Mouse (Mus musculus) limb, embryonic 14.5 days (tissue): ENCODE results near the gene Fam20b. TPM values are rescaled to one million over a fixed set of nuclear protein-coding genes. Genes with fewer than 3 reads are reported as not detected.

Source experiments
- ATAC-seq: fragments of 200-750 bp; cut with Nextera tagmentation; 2 replicates; pipeline ENCODE4 v1.8.0; 2017; ENCODE audit warnings: low read depth, moderate number of reproducible peaks, moderate TSS enrichment; ENCODE audit not compliant: low FRiP score
- DNase-seq: peaks from one replicate; pipeline ENCODE4 v3.0.0-alpha.2; 2015; ENCODE audit warnings: low spot score
- H3K27ac ChIP-seq: fragments of 300-500 bp; sonication (generic); replicated peaks from 2 replicates; pipeline ENCODE4 v1.5.1; 2014; ENCODE audit warnings: low read depth, mild to moderate bottlenecking, low read length, moderate library complexity, mixed read lengths
- H3K27me3 ChIP-seq: fragments of 300-500 bp; sonication (generic); 2 replicates; pipeline ENCODE4 v1.6.1; 2014; ENCODE audit warnings: low read length, mixed read lengths; ENCODE audit not compliant: control insufficient read depth, insufficient read depth
- H3K36me3 ChIP-seq: fragments of 300-500 bp; sonication (generic); 2 replicates; pipeline ENCODE4 v1.6.1; 2014; ENCODE audit warnings: mild to moderate bottlenecking, low read length, moderate library complexity, mixed read lengths; ENCODE audit not compliant: control insufficient read depth, insufficient read depth
- H3K4me1 ChIP-seq: fragments of 300-500 bp; sonication (generic); 2 replicates; pipeline ENCODE4 v1.6.1; 2014; ENCODE audit warnings: antibody characterized with exemption, low read length, mixed read lengths; ENCODE audit not compliant: control insufficient read depth, insufficient read depth
- H3K4me2 ChIP-seq: fragments of 300-500 bp; sonication (generic); replicated peaks from 2 replicates; pipeline ENCODE4 v1.6.1; 2014; ENCODE audit warnings: low read depth, mild to moderate bottlenecking, low read length, moderate library complexity; ENCODE audit not compliant: severe bottlenecking
- H3K4me3 ChIP-seq: fragments of 300-500 bp; sonication (generic); replicated peaks from 2 replicates; pipeline ENCODE4 v1.5.1; 2014; ENCODE audit warnings: low read length
- H3K9ac ChIP-seq: fragments of 300-500 bp; sonication (generic); 2 replicates; pipeline ENCODE4 v1.6.1; 2014; ENCODE audit warnings: mild to moderate bottlenecking, low read depth, low read length, moderate library complexity; ENCODE audit not compliant: severe bottlenecking
- H3K9me3 ChIP-seq: fragments of 300-500 bp; sonication (generic); 2 replicates; pipeline ENCODE4 v1.6.1; 2016; ENCODE audit warnings: low read length; ENCODE audit not compliant: control insufficient read depth
- POLR2A ChIP-seq: fragments of 200-500 bp; IDR thresholded peaks from 2 replicates; pipeline ENCODE4 v1.8.0; 2012; ENCODE audit warnings: inconsistent platforms, mild to moderate bottlenecking, moderate library complexity, borderline replicate concordance; ENCODE audit not compliant: insufficient read depth, insufficient read length; ENCODE audit errors: extremely low read depth
- WGBS: fragments of 180-500 bp; shearing (Covaris S2); extraction: QIAGEN DNeasy Blood & Tissue Kit; methylation state at CpG from one replicate; pipeline ENCODE4 v1.1.7; 2014; 5-methylcytosine and 5-hydroxymethylcytosine counted together
- polyA plus RNA-seq, 2 experiments: library from polyadenylated mRNA; depleted of rRNA in 1 of 2; stranded (reverse) in 1 of 2; unstranded in 1 of 2; fragments of >200 nt; fragmentation: Nextera tagmentation in 1 of 2; extraction: Ambion mirVana in 1 of 2; gene quantifications; 2 replicates each; pipeline versions ENCODE4 v1.2.1 to v1.2.3; 2012 to 2014

Gene Fam20b
- polyA plus RNA-seq, 2 experiments: 33.5 to 35.8 TPM

- no peaks in the 10 kb centered on the region for H3K27me3 ChIP-seq
- H3K36me3 ChIP-seq: no peaks in the 10 kb centered on the region
- H3K4me2 ChIP-seq: peak overlapping the region; percentile 8
- WGBS: 35% methylated on average over 13 of the region's 13 CpGs
- TF ChIP-seq POLR2A: peak; percentile 22; the same call in 1 of the 2 replicates
- ATAC-seq (peak; percentile 81), DNase-seq (peak; percentile 92)
- H3K4me3 ChIP-seq: no peak overlapping the region
- H3K9ac ChIP-seq: no peak overlapping the region; the same call in 1 of the 2 replicates
- peaks cover 43% of the 10 kb centered on the region for H3K4me1 ChIP-seq
- peak overlapping the region; percentile 94 for H3K27ac ChIP-seq
- no peaks in the 10 kb centered on the region for H3K9me3 ChIP-seq
Observed at GRCm38 (mm10) chr1:156760549-156761429, 41.9 kb upstream of the Fam20b start.

GRCm38 (mm10) chr1:156758326-156758725 lies 39.4 kb upstream of the Fam20b start:
- ATAC-seq (no peak), DNase-seq (no peak)
- no peak overlapping the region for H3K4me2 ChIP-seq
- H3K9me3 ChIP-seq: no peaks in the 10 kb centered on the region
- H3K4me3 ChIP-seq: no peak overlapping the region
- no peak overlapping the region for H3K27ac ChIP-seq
- no peaks in the 10 kb centered on the region for H3K36me3 ChIP-seq
- H3K4me1 ChIP-seq: peaks cover 66% of the 10 kb centered on the region
- no peak for TF ChIP-seq POLR2A
- WGBS: 64% methylated on average over 4 of the region's 4 CpGs
- H3K27me3 ChIP-seq: no peaks in the 10 kb centered on the region
- H3K9ac ChIP-seq: no peak overlapping the region

DNA sequence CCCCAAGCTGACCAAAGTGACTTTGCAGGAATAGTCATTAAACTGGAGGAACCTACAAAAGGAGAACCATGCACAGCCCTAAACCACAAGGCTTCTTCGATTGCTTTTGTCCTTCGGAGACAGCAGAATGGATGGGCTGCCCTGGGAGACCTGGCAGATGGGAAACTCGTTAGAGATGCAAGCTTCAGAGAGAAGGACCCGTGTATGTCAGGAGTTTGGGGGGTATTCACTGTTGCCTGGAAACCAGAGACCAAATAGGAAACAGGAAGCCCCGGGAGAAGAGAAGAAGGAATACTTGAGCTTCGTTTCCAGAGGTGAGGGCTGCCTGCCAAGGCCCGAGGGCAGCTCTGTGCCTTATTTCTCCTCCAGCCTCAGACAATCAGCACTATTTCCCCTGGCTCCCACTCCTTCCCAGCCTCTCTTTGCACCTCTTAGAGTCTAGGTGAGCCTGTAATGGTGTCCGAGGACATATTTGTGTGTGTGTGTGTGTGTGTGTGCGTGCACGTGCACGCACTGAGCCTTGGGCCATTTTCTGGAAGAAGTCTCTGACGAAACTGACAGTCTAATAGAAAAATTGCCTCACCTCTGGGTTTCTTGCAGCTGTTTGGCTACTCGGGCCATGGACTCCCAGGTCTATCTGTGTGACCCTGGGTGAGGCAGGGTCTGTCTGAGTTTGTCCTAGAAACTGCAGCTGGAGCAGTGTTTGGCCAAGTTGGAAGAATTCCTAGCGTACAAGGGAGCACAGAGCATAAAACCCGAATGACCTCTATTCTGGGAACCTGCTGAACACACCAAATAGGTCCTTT lies 35.9 kb upstream of the Fam20b start:
- peak overlapping the region; percentile 29; the same call in 1 of the 2 replicates for H3K4me2 ChIP-seq
- WGBS: 41% methylated on average over 15 of the region's 15 CpGs
- H3K4me1 ChIP-seq: peaks cover 42% of the 10 kb centered on the region
- H3K27me3 ChIP-seq: no peaks in the 10 kb centered on the region
- no peak for TF ChIP-seq POLR2A
- peak; percentile 70 for DNase-seq
- peak overlapping the region; percentile 86 for H3K27ac ChIP-seq
- H3K36me3 ChIP-seq: no peaks in the 10 kb centered on the region
- peak; percentile 77 for ATAC-seq
- H3K9ac ChIP-seq: peak overlapping the region; percentile 25; the same call in 1 of the 2 replicates
- no peak overlapping the region for H3K4me3 ChIP-seq
- no peaks in the 10 kb centered on the region for H3K9me3 ChIP-seq

- no peak overlapping the region for H3K9ac ChIP-seq
- peaks cover 40% of the 10 kb centered on the region for H3K4me1 ChIP-seq
- WGBS: 80% methylated on average over 7 of the region's 7 CpGs
- no peaks in the 10 kb centered on the region for H3K36me3 ChIP-seq
- H3K9me3 ChIP-seq: no peaks in the 10 kb centered on the region
- H3K4me2 ChIP-seq: no peak overlapping the region
- no peak for ATAC-seq
- no peaks in the 10 kb centered on the region for H3K27me3 ChIP-seq
- no peak for DNase-seq
- H3K27ac ChIP-seq: no peak overlapping the region
- no peak overlapping the region for H3K4me3 ChIP-seq
- no peak for TF ChIP-seq POLR2A
Observed at GRCm38 (mm10) chr1:156752990-156753389, 34.1 kb upstream of the Fam20b start.
